Mouse (Mus musculus) thymus, postnatal 10 days (tissue): ENCODE measurements around the gene Zfp36l1.
A peak's percentile ranks its signal among the peaks of the same experiment; 100 is the strongest.

Experiments
- DNase-seq, 2 experiments: peaks; one replicate each; pipeline ENCODE4 v3.0.0; 2021; ENCODE audit warnings: low spot score in 2 of 2

The Zfp36l1 gene

GRCm38 (mm10) chr12:80112852-80113551 lies at the start of gene Zfp36l1:
Gene Zfp36l1, minus strand, starts transcription at chr12:80113013.
- DNase-seq, result peak; percentile 94 to 97

- DNase-seq, result no peak
Measured at GRCm38 (mm10) chr12:80162448-80162847, 49.6 kb upstream of the Zfp36l1 start.

- DNase-seq, result peak in 1 of 2 experiments; percentile 13
Measured at GRCm38 (mm10) chr12:80157675-80158074, 44.9 kb upstream of the Zfp36l1 start.

GRCm38 (mm10) chr12:80153687-80154326 lies 41.0 kb upstream of the Zfp36l1 start:
- DNase-seq, result peak in 1 of 2 experiments; percentile 49

GRCm38 (mm10) chr12:80153078-80153477 lies 40.3 kb upstream of the Zfp36l1 start:
- no peak for DNase-seq

- DNase-seq, result no peak
Measured at GRCm38 (mm10) chr12:80151821-80152220, 39.0 kb upstream of the Zfp36l1 start.

- peak in 1 of 2 experiments; percentile 34 for DNase-seq
Measured at GRCm38 (mm10) chr12:80150624-80151023, 37.8 kb upstream of the Zfp36l1 start.

GRCm38 (mm10) chr12:80147563-80148214 lies 34.9 kb upstream of the Zfp36l1 start:
- DNase-seq, result no peak

GRCm38 (mm10) chr12:80146227-80147223 lies 33.7 kb upstream of the Zfp36l1 start:
- DNase-seq, result peak in 1 of 2 experiments; percentile 65

GRCm38 (mm10) chr12:80145365-80145764 lies 32.6 kb upstream of the Zfp36l1 start:
- no peak for DNase-seq

GRCm38 (mm10) chr12:80144846-80145245 lies 32.0 kb upstream of the Zfp36l1 start:
- DNase-seq, result no peak

GRCm38 (mm10) chr12:80141470-80141869 lies 28.7 kb upstream of the Zfp36l1 start:
- DNase-seq, result peak in 1 of 2 experiments; percentile 62

- DNase-seq, result no peak
Measured at GRCm38 (mm10) chr12:80141011-80141410, 28.2 kb upstream of the Zfp36l1 start.

GRCm38 (mm10) chr12:80137744-80138143 lies 24.9 kb upstream of the Zfp36l1 start:
- DNase-seq, result no peak

GRCm38 (mm10) chr12:80137246-80137645 lies 24.4 kb upstream of the Zfp36l1 start:
- DNase-seq, result no peak

GRCm38 (mm10) chr12:80136264-80136930 lies 23.6 kb upstream of the Zfp36l1 start:
- DNase-seq, result no peak

- DNase-seq, result no peak
Measured at GRCm38 (mm10) chr12:80135173-80135572, 22.4 kb upstream of the Zfp36l1 start.

- DNase-seq, result no peak
Measured at GRCm38 (mm10) chr12:80133011-80133545, 20.3 kb upstream of the Zfp36l1 start.

- peak; percentile 49 to 76 for DNase-seq
Measured at GRCm38 (mm10) chr12:80132250-80133003, 19.6 kb upstream of the Zfp36l1 start.
